Mouse (Mus musculus) spleen, embryonic (tissue): ENCODE results near the gene Cbx5.

Experiments used
- CTCF ChIA-PET: fragments of 350-600 bp; sonication (Branson Sonifier 250); formaldehyde crosslinking; loops from one replicate; lab custom pipeline; 2022; lab: Charles Lee

The Cbx5 gene

DNA sequence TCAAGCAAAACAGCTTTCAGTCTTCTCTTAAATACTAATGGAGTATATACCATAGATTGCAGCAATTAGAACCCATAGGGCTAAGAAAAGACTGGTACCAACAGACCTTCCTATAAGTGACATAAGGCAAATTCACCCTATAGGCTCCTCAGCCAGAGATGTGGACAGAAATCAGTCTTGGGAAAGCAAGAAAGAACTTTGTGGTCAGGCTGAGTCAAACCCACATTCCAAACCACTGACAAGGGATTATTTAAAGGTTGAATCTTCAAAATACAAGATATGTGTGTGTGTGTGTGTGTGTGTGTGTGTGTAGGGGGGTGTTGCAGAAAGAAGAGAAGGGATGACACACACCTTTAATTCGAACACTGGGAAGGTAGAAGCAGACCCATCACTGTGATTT, 18.2 kb downstream of the Cbx5 start:
- CTCF ChIA-PET: interaction anchor here (0.6 kb wide), 1 partner anchor 74 kb away, joined by 3 read pairs; no protein-coding TSS in a partner anchor

DNA sequence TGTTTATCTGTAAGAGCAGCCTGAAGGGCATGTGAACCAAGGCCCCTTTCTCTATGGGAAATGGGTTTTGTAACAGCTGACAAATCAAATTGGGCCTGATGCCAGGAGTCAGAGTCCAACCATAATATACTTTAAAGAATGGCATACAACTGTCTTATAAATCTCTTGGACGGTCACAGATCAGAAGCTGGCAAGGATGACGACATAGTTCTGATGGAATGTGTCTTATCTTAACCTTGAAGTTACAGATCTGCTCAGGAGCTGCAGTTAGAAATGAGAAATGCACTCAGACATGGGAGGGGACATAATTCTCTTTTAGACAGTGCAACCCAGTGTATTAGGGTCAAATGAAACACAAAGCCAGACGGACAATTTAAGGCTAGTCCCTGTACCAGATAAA, 18.8 kb downstream of the Cbx5 start:
- CTCF ChIA-PET: no interaction called here

DNA sequence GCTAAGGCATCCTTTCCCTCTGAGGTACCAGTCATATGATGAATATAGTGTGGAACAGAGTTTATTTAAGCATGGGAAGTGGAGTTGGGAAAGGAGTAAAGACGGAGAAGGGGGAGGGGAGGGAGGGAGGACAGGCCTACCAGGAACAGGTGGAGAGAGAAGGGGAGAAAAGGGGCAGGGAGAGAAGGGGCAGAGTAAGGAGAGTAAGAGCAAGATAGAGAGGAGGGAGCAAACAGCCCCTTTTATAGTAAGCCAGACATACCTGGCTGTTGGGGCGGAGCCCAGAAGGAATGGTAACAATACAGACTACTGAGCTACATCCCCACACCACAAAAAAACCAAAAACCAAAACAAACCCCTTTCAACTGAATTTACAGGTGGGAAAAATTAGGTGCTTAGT, 23.6 kb downstream of the Cbx5 start:
- CTCF ChIA-PET: no interaction called here

DNA sequence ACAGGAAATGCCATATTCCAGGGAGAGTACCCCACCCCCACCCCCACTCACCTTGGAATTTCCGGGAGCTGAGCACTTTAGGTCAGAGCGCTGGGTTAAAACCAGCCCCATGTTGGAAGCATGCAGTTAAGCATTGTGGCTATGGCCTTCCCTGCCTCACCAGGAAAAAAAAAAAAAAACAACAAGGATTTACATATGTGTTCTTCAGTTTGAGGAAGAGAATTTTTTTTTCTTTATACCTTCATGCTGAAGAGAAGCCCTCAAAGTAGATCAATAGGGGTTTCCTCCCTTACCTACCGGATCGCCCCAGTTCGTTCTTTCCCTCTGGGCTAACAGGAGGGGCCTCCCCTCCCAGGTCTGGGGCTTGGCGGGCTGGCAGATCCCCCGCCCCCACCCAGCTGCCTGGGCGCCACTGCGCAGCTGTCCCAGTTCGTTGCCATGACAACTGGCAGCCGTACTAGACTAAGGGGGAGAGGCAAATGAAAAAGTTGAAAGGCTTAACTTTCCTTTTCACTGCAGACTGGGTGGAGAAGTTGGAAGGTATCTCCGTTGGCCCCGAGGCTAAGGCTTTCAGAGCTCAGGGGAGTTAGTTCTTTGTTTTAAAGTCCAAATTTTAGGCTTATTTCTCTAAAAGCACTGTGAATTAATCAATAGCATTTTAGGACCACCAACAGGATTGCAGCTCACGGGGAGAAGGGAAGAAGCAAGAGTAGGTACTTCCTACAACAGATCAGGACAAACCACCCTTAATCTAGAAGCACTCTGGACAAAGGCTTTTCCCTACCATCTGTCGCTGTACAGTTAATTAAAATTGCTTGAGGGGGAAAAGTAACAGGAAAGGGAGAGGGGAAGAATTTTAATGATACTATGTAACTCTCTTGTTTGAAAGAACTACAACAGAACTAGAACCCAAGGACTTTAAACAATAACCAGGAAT, 24.4 kb downstream of the Cbx5 start:
- CTCF ChIA-PET: interaction anchor here (0.6 to 0.7 kb wide), 2 partner anchors 16 to 35 kb away, joined by 3 to 7 read pairs; no protein-coding TSS in a partner anchor

DNA sequence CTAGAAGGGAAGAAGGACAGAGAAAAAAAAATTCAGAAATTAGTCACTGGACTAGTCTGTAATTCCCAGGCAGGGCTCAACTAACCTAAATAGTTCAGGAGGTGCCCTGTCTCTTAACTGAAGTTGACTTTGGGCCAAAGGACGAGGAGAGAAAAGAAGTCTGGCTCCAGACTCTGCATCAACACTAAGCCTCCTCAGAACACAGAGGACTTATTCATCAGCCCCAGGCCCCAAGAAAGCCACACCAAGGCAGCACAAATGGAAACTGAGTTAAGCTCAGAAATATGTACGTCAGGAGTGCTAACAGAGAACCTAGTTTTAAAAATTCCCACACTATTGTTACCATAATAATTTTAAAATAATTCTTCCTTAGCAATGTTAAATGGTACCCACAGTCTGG, 25.5 kb downstream of the Cbx5 start:
- CTCF ChIA-PET: no interaction called here

DNA sequence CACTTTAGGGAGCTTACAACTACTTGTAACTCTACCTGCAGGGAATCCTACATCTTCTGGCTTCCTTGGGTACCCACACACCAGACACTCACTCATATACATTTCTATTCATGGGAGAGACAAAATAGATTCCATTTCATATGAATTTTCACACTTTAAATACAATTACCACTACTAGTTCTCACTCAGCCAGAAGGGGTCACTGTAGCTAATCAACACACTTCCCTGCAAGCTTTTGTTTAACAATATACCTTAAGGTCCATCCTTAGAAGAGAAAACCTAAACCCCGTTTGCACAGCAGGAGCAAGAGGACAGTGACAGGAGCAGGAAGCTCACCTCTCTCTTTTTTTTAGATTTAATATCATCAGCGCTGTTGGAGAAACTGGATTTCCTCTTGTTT, 34.5 kb downstream of the Cbx5 start:
- CTCF ChIA-PET: no interaction called here

DNA sequence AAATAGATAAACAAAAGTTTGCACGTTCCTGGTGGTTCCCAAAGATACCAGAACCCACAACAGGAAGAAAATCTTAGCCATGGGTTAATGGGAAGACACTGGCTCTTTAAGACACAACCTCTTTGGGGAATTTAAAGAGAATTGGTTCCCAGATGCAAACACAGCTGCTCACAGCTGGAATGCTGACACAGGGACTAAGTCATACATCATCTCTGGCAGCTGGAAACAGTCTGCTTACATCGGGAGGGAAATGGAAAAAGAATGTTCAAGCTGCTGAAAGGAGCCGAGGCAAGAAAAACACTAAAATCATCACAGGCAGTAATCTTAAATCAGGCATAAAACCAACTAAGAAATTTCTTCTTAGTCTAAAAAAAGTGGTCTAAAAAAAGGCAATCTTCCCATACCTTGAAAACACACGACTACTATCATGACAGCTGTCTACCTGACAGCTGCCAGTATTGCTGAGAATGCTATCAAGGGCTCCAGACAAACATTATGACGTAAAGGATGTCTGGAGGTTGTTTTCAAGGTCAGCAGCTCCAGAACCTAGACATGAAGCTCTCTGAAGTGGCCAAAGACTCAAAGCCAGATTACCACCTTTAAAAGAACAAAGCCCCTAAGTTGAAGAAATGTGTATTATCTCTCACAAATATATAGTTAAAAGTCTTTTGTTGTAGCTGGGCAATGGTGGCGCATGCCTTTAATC, 37.4 kb downstream of the Cbx5 start:
- CTCF ChIA-PET: no interaction called here

DNA sequence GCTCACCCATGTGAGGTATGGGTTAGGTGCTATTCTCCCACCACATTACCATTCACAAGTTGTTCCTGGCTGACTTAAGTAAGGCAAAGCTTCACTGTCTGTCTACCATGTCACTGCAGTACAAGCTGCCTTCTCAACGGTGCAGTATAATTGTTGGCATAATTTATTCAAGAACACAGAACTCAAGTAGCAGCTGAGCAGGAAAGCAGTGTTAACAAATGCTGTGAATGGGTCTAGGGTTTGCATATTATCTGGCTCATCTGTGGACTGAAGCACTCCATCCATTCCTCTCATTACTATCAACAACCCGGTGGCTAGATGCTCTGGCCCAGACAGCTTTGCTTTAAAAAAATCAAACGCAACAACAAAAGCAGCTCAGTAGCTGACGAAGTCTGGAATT, 41.8 kb downstream of the Cbx5 start:
- CTCF ChIA-PET: no interaction called here

DNA sequence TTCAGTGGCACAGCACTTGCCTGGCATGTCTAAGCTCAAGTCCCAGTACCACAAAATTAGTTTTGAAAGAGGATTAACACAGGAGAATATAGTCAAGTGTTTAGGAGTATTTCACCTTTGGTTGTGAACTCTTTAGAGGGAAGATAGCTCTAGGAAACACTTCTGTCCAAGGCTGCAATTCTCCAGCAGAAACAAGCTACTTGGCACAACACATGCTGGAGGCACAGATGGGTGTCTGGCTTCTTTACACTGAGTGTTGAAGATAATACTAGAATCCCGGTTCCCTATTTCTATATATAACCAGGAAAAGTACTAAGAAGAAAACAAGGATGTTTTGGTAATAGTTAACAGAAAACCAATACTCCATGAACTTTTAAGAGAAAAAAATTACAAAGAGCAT, 42.8 kb downstream of the Cbx5 start:
- CTCF ChIA-PET: no interaction called here

DNA sequence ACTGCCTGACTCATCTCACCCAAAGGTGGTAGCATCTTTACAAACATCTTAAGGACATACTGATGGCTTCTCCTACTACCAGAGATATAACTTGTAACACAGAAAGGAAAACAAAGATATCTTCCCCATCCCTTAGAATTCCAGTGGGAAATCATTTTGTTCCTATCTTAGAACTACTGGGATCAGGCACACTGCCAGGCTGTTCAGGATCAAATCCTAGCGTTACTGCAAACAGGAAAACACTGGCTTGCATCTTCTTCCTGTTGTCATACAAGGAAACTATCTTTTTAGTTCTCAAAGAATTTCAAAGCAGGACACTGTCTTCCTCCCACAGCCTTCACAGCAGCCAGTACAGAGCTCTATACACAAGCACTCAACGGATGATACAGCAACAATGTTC, 46.0 kb downstream of the Cbx5 start:
- CTCF ChIA-PET: no interaction called here

DNA sequence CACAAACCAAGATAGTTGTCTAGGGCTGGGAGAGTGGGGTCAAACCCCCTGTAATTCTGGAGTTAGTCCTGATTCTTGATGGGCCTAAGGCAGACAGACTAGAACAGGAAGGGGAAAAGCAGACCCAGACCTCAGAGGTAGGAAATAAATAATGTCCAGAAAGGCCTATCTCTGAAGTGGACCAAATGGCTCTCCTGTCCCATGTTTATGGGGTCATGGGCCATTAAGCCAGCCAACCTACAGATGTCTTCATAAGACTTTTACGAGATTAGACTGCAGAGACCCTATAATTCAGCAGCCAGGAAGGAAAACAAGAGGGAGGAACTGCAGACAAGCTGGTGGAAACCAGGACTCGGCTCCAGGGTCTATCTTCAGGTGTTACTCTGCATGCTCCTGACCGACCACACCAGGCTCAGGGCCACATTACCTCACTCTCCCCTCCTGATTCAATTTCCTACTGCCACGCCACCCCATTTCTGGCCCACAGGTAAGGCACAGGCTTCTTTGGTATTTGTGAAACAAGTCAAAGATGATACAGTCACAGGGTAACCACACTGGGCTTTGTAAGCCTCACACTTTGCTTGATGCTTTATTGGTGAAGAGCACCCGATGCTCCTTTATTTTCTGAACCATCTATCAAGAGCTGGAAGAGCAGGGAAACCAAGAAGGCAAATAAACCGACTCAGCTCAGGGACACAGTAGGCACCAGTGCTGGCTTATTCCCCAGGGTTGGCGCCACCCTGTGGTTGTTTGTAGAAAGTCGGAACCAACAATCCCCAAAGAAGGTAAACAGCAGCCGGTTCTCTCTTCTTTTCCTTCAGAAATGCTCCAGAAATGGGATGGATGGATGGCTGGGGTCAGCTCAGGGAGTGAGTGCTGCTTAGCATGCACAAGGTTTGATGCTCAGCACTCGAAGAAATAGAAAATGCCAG, 48.8 kb downstream of the Cbx5 start:
- CTCF ChIA-PET: no interaction called here

DNA sequence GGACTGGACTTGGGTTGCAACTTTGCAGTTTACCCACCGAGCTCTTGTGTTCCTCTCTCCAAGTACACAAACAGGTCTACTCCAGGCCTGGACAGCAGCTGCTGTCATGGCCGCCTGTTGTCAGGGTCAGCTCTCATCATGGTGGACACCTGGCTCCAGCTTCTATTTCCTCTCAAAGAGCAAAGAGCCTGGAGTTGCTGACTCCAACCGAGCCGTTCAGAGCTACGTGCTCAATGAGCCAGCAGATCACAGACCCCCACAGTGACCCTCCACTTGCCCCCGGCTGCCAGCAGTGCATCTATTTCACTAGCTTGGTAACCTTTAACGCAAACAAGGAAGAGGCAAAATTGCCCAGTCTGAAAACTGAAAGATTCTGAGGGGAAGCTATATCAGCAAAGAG, 49.5 kb downstream of the Cbx5 start:
- CTCF ChIA-PET: interaction anchor here (0.5 kb wide), 1 partner anchor 115 kb away, joined by 7 read pairs; no protein-coding TSS in a partner anchor

DNA sequence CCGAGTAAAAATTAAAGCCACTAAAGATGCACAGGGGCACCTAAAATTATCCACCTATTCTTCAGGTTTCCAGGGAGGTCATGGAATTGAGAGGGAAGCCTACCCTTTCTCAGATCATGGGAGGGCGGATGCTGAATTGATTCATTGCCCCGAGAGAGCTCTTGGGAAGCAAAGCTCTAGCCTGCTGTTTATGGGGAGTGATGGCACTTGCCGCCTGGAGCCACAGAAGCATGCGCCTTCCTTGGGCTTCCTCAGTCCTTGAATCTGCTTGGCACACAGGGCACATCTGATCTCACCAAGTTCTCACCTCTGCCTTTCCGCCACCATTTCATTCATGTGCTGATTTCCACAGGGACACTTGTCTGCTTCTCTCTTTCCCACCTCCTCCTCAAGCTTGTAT, 51.8 kb downstream of the Cbx5 start:
- CTCF ChIA-PET: no interaction called here

DNA sequence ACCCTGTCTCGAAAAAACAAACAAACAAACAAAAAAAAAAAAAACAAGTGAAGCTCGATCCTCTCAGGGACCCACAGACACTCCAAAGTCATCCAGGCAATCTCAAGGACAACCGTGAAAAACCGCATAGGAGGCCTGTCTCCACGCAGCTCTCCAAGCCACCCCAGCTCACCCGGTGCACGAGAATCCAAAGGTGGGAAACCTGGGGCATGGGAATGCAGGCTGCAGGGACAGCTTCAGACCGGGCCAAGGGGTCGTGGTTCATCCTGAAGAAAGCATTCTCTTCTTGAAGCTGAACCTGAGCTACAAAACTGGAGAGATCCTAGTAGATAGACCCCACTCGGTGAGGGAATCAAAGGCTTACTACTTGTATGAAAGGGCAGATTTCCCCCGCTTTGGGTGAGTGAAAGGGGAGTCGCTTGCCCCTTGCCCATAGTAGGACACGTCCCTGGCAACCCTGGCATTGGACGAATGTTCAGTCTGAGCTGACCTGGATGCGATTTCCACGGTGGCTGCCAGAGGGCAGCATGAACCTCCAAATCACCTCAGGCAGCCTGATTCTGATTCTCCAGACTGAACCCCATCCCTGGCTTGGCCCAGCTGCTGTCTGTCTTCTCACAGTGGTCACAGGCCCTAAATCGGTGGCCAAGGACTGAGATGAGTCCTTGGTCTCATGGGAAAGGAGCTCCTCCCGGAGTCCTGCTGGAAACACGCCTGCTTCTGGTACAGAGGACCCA, 54.0 kb downstream of the Cbx5 start:
- CTCF ChIA-PET: interaction anchor here (0.7 to 1.6 kb wide), 2 partner anchors 13 to 21 kb away, joined by 3 to 4 read pairs; no protein-coding TSS in a partner anchor

DNA sequence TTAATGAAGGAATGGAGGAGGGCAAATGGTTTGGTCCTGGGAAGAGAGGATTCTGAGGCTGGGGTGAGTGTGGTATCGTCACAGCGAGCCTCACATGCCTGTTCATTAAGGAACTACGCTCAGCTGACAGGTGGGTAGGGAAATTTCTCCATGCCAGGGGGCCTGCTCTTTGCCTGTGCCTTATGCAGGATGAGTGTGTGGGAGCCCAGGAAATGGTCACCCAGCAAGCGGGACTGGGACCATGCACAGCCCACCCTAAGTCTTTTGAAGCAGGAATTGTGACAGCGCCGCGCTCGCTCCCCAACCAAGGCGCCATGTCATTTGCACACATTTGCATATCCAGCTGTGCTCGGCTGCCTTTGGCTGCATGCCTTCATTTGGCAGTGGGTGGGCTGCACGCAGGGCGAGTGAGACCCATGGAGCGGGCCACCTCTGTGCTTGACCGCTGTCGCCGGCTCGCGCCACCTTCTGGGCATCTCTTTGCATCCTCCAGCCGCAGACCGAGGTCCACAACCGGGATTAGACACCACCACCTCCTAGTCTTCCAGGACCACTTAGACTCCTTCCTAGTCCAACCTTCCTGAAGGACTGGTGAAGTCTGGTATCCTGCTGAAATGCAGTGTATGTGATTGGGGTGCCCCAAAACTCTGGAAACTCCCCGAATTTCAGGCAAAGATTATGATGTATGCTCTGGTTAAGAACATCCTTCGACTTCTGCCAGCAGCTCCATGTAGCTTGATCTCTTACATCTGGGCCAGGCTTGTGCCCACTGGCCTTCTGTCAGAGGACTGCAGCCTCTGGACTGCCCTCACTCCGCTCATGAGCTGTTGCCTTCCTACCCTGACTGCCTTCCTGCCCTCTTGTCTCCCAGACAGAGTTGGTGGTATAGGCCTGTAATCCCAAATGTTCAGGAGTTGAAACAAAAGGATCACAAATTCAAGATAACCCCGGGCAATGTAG, 55.7 kb downstream of the Cbx5 start:
- CTCF ChIA-PET: interaction anchor here (0.5 to 1.1 kb wide), 4 partner anchors 11 to 153 kb away, joined by 3 to 16 read pairs (median 4); no protein-coding TSS in a partner anchor

DNA sequence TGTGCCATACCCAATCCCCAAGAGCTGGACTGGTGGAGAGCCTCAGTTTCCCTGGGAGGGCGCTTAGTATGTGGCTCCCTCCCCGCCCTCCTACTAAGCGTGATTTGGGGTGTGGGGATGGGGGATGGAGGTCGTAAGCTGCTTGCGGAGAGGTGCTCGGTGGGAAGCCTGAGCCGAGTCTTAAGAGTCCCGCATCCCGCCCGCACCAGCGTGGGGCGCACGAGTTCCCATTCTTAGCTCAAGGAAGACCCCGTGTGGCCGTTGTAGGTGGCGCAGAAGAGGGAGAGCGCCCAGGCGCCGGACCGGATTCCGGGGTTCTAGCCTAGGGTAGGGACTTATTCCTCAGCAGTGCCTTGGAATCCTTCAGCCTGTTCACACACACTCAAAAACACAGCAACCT, 56.5 kb downstream of the Cbx5 start:
- CTCF ChIA-PET: interaction anchor here (0.5 to 1.1 kb wide), 4 partner anchors 10 to 152 kb away, joined by 3 to 16 read pairs (median 4); no protein-coding TSS in a partner anchor

DNA sequence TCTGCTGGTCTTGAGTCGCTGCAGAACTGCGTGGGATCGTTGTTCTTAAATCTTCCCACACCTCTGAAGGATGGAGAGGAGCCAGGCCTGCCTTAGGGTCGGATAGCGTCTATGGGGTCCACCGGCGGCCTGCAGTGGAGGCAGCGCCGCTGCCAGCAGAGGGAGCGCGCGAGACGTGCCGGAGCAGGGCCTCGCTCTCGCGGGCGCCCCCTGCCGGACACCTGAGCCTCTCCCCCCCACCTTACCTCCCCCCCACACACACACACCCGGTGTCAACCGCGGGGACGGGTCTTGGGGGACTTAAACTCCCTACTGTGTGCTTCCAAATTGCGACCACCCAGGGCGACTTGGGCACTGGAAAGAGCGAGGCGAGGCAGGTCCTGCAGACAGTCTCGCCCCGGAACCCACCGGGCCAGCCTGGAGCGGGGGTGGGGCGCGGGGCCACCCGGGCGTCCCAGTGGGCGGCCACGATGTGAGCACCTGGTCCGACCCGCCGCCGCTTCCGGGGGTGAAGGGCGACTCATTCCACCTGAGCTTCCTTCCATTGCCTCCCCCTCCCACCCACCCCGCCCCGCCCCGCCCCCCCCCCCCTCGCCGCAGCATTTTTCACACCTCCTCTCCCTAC, 57.3 kb downstream of the Cbx5 start:
- CTCF ChIA-PET: interaction anchor here (0.6 to 0.8 kb wide), 3 partner anchors 17 to 154 kb away, joined by 3 to 7 read pairs (median 3); no protein-coding TSS in a partner anchor

DNA sequence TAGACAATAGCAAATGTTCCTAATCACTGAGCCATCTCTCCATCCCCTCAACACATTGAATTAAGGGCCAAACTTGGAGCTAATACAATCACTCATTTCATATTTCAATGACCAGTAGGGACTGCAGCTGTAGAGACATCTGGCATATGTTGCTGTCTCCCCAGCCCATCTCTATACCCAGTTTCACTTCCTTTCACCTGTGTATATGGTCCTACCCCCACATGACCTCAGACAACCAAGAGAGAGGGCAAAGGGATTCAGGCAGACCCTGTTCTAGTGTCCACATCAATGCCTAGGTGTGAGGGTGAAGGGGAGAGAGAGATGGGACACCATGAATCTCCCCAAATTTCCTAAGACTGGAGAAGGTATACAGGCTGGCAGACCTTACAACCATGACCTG, 59.2 kb downstream of the Cbx5 start:
- CTCF ChIA-PET: interaction anchor here (1.5 kb wide), 1 partner anchor 10 kb away, joined by 3 read pairs; no protein-coding TSS in a partner anchor

DNA sequence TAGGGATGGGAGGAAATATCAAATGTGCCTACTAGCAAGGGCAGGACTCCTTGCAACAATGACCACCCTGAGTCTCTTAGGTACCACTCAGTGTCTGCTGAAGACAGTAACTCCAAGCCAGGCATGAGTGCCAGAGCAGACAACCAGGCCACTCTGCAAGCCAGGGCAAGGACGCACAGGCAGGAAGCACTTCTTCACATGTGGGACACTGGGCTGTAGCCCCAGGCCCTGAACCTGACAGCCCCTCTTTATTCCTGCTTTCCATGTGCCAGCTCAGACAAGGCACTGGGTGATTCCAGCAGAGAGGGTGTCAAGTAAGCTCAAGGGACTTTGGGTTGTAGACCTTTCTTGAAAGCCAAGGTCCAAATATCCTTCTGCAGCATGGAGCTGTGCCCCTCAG, 60.8 kb downstream of the Cbx5 start:
- CTCF ChIA-PET: interaction anchor here (1.5 kb wide), 1 partner anchor 8 kb away, joined by 3 read pairs; no protein-coding TSS in a partner anchor
